Mouse (Mus musculus) hindbrain, embryonic 14.5 days (tissue): ENCODE measurements at regions not wholly inside any gene's neighbourhood (a gene's known extent, or its start where the extent isn't known, plus 50 kb on each side); places are given as distances from the start of the nearest gene placed in this dataset.
"Not testable (repeated sequence)": the region's sequence is repeated elsewhere in the genome, so short reads cannot be mapped to it uniquely, and the experiment has no call there.

Source experiments
- ATAC-seq: fragments of 200-750 bp; cut with Nextera tagmentation; 2 replicates; pipeline ENCODE4 v1.8.0; 2017; ENCODE audit warnings: moderate number of reproducible peaks, mild to moderate bottlenecking, moderate TSS enrichment, moderate library complexity; ENCODE audit not compliant: low FRiP score
- DNase-seq: peaks from one replicate; pipeline ENCODE4 v3.0.0-alpha.2; 2015; ENCODE audit warnings: low spot score
- H3K27ac ChIP-seq: fragments of 300-500 bp; sonication (generic); 2 replicates; pipeline ENCODE4 v1.5.1; 2014; ENCODE audit warnings: mild to moderate bottlenecking, moderate library complexity
- H3K27me3 ChIP-seq: fragments of 300-500 bp; sonication (generic); 2 replicates; pipeline ENCODE4 v1.6.1; 2014; ENCODE audit warnings: mild to moderate bottlenecking, low read length, mixed read lengths; ENCODE audit not compliant: control insufficient read depth, insufficient read depth
- H3K36me3 ChIP-seq: fragments of 300-500 bp; sonication (generic); replicated peaks from 2 replicates; pipeline ENCODE4 v1.6.1; 2014; ENCODE audit not compliant: control insufficient read depth, insufficient read depth
- H3K4me1 ChIP-seq: fragments of 300-500 bp; sonication (generic); replicated peaks from 2 replicates; pipeline ENCODE4 v1.6.1; 2014; ENCODE audit warnings: antibody characterized with exemption, low read length, mixed read lengths; ENCODE audit not compliant: control insufficient read depth, insufficient read depth
- H3K4me2 ChIP-seq: fragments of 300-500 bp; sonication (generic); replicated peaks from 2 replicates; pipeline ENCODE4 v1.6.1; 2014; ENCODE audit warnings: mild to moderate bottlenecking, moderate library complexity
- H3K4me3 ChIP-seq: fragments of 300-500 bp; sonication (generic); replicated peaks from 2 replicates; pipeline ENCODE4 v1.5.1; 2014; ENCODE audit warnings: mild to moderate bottlenecking, low read length
- H3K9ac ChIP-seq: fragments of 300-500 bp; sonication (generic); 2 replicates; pipeline ENCODE4 v1.6.1; 2014
- H3K9me3 ChIP-seq: fragments of 300-500 bp; sonication (generic); 2 replicates; pipeline ENCODE4 v1.6.1; 2016; ENCODE audit warnings: low read length; ENCODE audit not compliant: control insufficient read depth
- WGBS: fragments of 180-500 bp; shearing (Covaris S2); extraction: QIAGEN DNeasy Blood & Tissue Kit; methylation state at CpG from one replicate; pipeline ENCODE4 v1.1.7; 2014; 5-methylcytosine and 5-hydroxymethylcytosine counted together

- H3K27ac ChIP-seq: not testable (repeated sequence)
- WGBS: 14% methylated on average over 8 of the region's 8 CpGs
Observed at GRCm38 (mm10) chr15:84616880-84617279, 52.5 kb upstream of the Prr5 start.

DNA sequence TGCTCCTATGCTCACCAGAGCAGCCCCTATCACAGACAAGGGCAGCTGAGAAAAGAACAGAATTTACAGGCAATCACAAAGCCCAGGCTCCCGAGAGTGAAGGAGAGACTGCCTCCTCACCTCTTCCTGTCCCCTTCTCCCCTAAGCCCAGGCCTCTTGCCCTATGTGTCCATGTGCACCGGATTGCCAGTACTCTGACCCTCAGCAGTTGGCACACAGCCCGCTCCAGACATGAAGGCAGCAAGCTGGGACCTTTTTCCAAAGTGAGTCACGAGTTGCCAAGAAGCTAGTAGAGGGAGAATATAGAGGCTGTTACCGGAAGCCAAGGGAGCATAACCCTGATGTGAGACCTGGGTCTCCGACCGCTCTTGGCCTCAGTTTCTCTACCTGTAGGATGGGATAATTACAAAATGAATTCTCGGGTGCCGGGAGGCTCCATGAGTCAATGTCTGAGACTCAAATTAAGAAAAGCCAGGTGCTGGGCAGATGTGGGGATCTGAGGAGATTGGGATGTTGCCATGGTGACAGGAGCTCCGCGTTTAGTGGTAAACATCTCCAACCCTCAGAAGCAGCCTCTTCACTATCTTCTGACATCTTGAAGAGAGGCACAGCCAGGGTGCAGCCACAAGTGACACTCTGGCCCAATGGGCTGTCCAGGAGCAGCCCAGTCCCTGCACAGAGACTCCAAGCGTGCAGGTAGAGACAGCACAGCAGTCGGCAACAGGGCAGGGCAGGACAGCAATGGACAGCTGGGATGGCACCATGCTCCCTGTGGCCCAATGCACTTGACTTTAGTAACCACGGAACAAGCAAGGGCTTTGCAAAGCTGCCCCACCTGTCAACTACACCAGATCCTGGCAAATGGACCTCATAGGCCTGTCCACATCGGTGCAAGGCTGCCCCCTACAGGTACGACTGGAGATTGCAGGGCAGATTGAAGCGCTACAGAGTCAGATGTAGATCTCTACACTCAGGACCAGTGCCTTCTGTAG, 55.6 kb upstream of the Prr5 start:
- no peaks in the 10 kb centered on the region for H3K9me3 ChIP-seq
- peaks cover 15% of the 10 kb centered on the region for H3K4me1 ChIP-seq
- H3K36me3 ChIP-seq: no peaks in the 10 kb centered on the region
- peak; percentile 98 for DNase-seq
- H3K27ac ChIP-seq: no peak overlapping the region
- H3K4me2 ChIP-seq: no peak overlapping the region
- 49% methylated on average over 17 of the region's 17 CpGs for WGBS
- H3K27me3 ChIP-seq: no peaks in the 10 kb centered on the region
- ATAC-seq: peak; percentile 61
- H3K9ac ChIP-seq: no peak overlapping the region
- H3K4me3 ChIP-seq: no peak overlapping the region

More at GRCm38 (mm10) chr15:84616880-84617279, 52.5 kb upstream of the Prr5 start:
- not testable (repeated sequence) for H3K4me3 ChIP-seq, H3K9me3 ChIP-seq, ATAC-seq, H3K27me3 ChIP-seq, H3K4me2 ChIP-seq, H3K9ac ChIP-seq, DNase-seq, H3K36me3 ChIP-seq
- H3K4me1 ChIP-seq: peaks cover 18% of the 10 kb centered on the region

DNA sequence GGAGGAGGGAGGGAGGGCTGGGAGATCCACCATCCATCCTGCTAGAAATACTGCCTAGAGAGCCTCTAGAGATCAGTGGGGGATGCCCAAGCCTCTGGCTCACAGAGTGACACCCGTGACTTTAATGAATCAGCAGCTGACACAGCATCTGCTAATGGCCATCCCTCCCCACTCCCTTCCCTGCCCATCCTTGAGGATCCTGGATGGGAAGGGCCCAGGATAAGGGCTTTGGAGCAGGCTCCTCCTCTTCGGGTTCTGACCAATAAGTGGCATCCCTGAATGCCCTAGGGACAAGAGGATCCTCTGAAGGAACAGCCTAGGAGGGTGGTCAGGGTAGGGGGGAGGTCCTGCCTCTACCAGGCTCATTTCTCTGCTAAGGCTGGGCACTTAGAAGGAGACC, 55.3 kb upstream of the Rtl6 start:
- ATAC-seq (no peak), DNase-seq (no peak)
- H3K9me3 ChIP-seq: no peaks in the 10 kb centered on the region
- H3K4me3 ChIP-seq: no peak overlapping the region
- H3K4me2 ChIP-seq: no peak overlapping the region
- no peak overlapping the region for H3K27ac ChIP-seq
- no peak overlapping the region for H3K9ac ChIP-seq
- 10% methylated on average over 2 of the region's 2 CpGs for WGBS
- H3K36me3 ChIP-seq: no peaks in the 10 kb centered on the region
- peaks cover 15% of the 10 kb centered on the region for H3K4me1 ChIP-seq
- no peaks in the 10 kb centered on the region for H3K27me3 ChIP-seq

DNA sequence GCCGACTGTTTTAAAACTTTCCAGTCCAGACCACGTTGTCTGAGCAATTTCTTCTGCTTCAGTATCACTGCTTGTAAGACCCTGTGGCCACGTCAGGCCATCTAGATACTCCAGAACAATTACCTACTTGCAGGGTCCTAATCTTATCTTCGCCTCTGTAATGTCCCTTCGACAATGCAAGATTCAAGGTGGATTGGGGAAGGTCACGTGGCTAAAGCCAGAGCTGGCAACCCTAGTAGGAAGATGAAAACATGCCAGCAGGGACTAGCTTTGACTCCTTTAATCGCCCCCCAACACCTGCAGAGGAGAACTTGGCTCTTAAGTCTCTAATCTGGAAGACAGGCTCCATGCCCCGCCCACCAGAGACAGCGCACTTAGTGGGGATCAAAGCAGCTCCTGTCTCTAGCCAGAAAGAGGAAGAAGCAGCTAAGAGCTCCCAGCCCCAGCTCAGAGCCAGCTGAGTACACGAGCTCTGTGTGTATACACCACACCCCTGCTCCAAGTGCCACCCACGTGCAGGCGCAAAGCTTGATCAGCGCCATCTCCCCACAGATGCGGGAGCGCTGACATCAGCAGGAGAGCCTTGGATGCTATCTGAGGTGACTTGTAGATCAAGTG, 52.3 kb upstream of the Rtl6 start:
- no peak overlapping the region for H3K27ac ChIP-seq
- H3K27me3 ChIP-seq: no peaks in the 10 kb centered on the region
- no peaks in the 10 kb centered on the region for H3K36me3 ChIP-seq
- peaks cover 5% of the 10 kb centered on the region; the same call in 1 of the 2 replicates for H3K9me3 ChIP-seq
- H3K4me2 ChIP-seq: no peak overlapping the region
- DNase-seq (no peak), ATAC-seq (no peak)
- no peak overlapping the region for H3K4me3 ChIP-seq
- 64% methylated on average over 15 of the region's 15 CpGs for WGBS
- peaks cover 15% of the 10 kb centered on the region for H3K4me1 ChIP-seq
- H3K9ac ChIP-seq: no peak overlapping the region

- H3K9ac ChIP-seq: no peak overlapping the region
- no peak overlapping the region for H3K27ac ChIP-seq
- ATAC-seq (no peak), DNase-seq (no peak)
- no peaks in the 10 kb centered on the region for H3K36me3 ChIP-seq
- H3K4me1 ChIP-seq: peaks cover 14% of the 10 kb centered on the region
- WGBS: 86% methylated on average over 5 of the region's 5 CpGs
- H3K9me3 ChIP-seq: peaks cover 5% of the 10 kb centered on the region; the same call in 1 of the 2 replicates
- no peaks in the 10 kb centered on the region for H3K27me3 ChIP-seq
- H3K4me3 ChIP-seq: no peak overlapping the region
- no peak overlapping the region for H3K4me2 ChIP-seq
Observed at GRCm38 (mm10) chr15:84609063-84609462, 51.4 kb upstream of the Rtl6 start.
